Mouse (Mus musculus) bone marrow macrophage, adult 2 months (primary cell): ENCODE data around the gene Rwdd2a.

ENCODE experiments used
- CTCF ChIP-seq: IDR thresholded peaks from 2 replicates; pipeline ENCODE4 v1.5.1; 2012; ENCODE audit warnings: low read depth, mild to moderate bottlenecking, low read length, moderate library complexity
- POLR2A ChIP-seq: IDR thresholded peaks from 2 replicates; pipeline ENCODE4 v1.6.1; 2012; ENCODE audit warnings: mild to moderate bottlenecking, low read depth, low read length, borderline replicate concordance

GRCm38 (mm10) chr9:86522335-86522734 is 49.5 kb upstream of the Rwdd2a start:
- no peak for TF ChIP-seq CTCF
- TF ChIP-seq POLR2A: no peak
